Comparison of ENCODE assay signal across 8 mouse cellular contexts in the genomic region with DNA sequence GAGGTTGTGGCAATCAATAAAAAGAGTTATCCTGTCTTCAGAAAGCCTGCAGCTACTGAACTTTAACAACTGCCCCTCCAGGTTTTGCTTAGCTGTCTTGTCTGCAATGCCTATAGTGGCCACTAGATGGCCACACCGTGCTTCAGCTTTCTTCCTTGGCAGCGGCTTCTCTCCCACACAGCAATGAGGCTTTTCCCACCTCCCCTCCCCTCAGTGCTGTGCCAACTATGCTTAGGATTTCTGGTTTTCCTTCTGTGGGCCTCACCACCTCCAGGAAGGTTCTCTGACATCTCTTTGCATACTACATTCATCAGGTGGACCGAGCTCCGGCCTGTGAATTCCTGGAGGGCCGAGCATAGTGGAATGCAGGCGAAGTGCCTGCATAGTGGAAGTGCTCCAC. TPM values are rescaled to one million over a fixed set of nuclear protein-coding genes. Genes with fewer than 3 reads are reported as not detected.
DNase-seq lines count a peak whose midpoint lies in the region; ATAC-seq and TF ChIP-seq lines count a peak whose summit lies in the region.

No protein-coding gene starts in this region.

- no peak overlapping the region for H3K4me3 ChIP-seq in gastrocnemius, adult 2 months
- no peak overlapping the region for H3K4me3 ChIP-seq in forebrain, embryonic 12.5 days (replicated peaks)
- H3K4me3 ChIP-seq in hindbrain, embryonic 11.5 days (ENCODE audit: low read depth, low read length): no peak overlapping the region

- peaks cover 4% of the 10 kb centered on the region; the same call in 1 of the 2 replicates for H3K4me1 ChIP-seq in forebrain, embryonic 12.5 days
- no peaks in the 10 kb centered on the region for H3K4me1 ChIP-seq in hindbrain, embryonic 11.5 days (replicated peaks; ENCODE audit: control insufficient read depth, insufficient read depth, low read length)

- H3K27me3 ChIP-seq in forebrain, embryonic 12.5 days: peaks cover 24% of the 10 kb centered on the region
- H3K27me3 ChIP-seq in hindbrain, embryonic 11.5 days (ENCODE audit: control insufficient read depth, insufficient read depth, low read length): peaks cover 4% of the 10 kb centered on the region

- intact Hi-C loops in gastrocnemius, adult 2 months (cut with DNase I): no loop called here

- no peak overlapping the region for H3K4me2 ChIP-seq in forebrain, embryonic 12.5 days
- no peak overlapping the region for H3K4me2 ChIP-seq in hindbrain, embryonic 11.5 days (replicated peaks; ENCODE audit: low read depth, low read length)

- ATAC-seq in forebrain, embryonic 12.5 days (ENCODE audit: low FRiP score): peak; percentile 69; the same call in 1 of the 2 replicates
- peak; percentile 58; the same call in 1 of the 2 replicates for ATAC-seq in hindbrain, embryonic 11.5 days (ENCODE audit: low FRiP score)

- no peaks in the 10 kb centered on the region for H3K36me3 ChIP-seq in forebrain, embryonic 12.5 days (replicated peaks)
- H3K36me3 ChIP-seq in hindbrain, embryonic 11.5 days (ENCODE audit: control insufficient read depth, insufficient read depth, low read length): no peaks in the 10 kb centered on the region

- WGBS in forebrain, embryonic 12.5 days: 45% methylated on average over 6 of the region's 6 CpGs
- WGBS in hindbrain, embryonic 11.5 days: 46% methylated on average over 6 of the region's 6 CpGs

- TF ChIP-seq CTCF in gastrocnemius, adult 2 months (IDR thresholded peaks at IDR 0.05): peak; percentile 93

- no peaks in the 10 kb centered on the region for H3K9me3 ChIP-seq in forebrain, embryonic 12.5 days
- H3K9me3 ChIP-seq in hindbrain, embryonic 11.5 days (ENCODE audit: control insufficient read depth, low read length): no peaks in the 10 kb centered on the region

- no peak overlapping the region for H3K9ac ChIP-seq in forebrain, embryonic 12.5 days
- H3K9ac ChIP-seq in hindbrain, embryonic 11.5 days (ENCODE audit: low read depth, low read length): no peak overlapping the region

- peak; percentile 48 for DNase-seq in gastrocnemius, adult 2 months
- no peak for DNase-seq in gastrocnemius, adult 8-10 months (ENCODE audit: low spot score in 2 of 2)
- peak; percentile 69 for DNase-seq in c-Kit-negative CD71-positive TER-119-positive erythroid progenitor cells, embryonic 14.5 days (ENCODE audit: low read depth, low spot score)
- peak; percentile 83 for DNase-seq in hindbrain, embryonic 11.5 days (ENCODE audit: low spot score)
- DNase-seq in layer of hippocampus, adult 9-11 months: peak; percentile 64
- DNase-seq in lung, postnatal 25 days (ENCODE audit: low spot score): peak; percentile 45
- DNase-seq in right cerebral cortex, postnatal 10 days (ENCODE audit: low spot score in 2 of 2): peak; percentile 84 to 85

- no peak overlapping the region for H3K27ac ChIP-seq in gastrocnemius, adult 2 months
- H3K27ac ChIP-seq in forebrain, embryonic 12.5 days: no peak overlapping the region
- no peak overlapping the region for H3K27ac ChIP-seq in hindbrain, embryonic 11.5 days (ENCODE audit: low read depth, low read length)

RNA-seq across cellular contexts. Expression of gene Pdzk1ip1, which starts 13.2 kb away (rescaled TPM):
- not detected for total RNA-seq in gastrocnemius, adult 2 months (2021)
- total RNA-seq in gastrocnemius, adult 8-10 months (2022): not detected
- polyA plus RNA-seq in forebrain, embryonic 12.5 days (2016; fragmentation: Nextera tagmentation; extraction: Ambion mirVana): 8.2 and 9.7 TPM in 2 replicates
- 12.8 and 16.0 TPM in 2 replicates for polyA plus RNA-seq in hindbrain, embryonic 11.5 days (2014; fragmentation: Nextera tagmentation; extraction: Ambion mirVana)

RNA-seq across cellular contexts. Expression of gene Cyp4x1, which starts 32.4 kb away (rescaled TPM):
- total RNA-seq in gastrocnemius, adult 2 months (2021): not detected
- not detected for total RNA-seq in gastrocnemius, adult 8-10 months (2022)
- polyA plus RNA-seq in forebrain, embryonic 12.5 days (2016; fragmentation: Nextera tagmentation; extraction: Ambion mirVana): 0.83 and 1.1 TPM in 2 replicates
- polyA plus RNA-seq in hindbrain, embryonic 11.5 days (2014; fragmentation: Nextera tagmentation; extraction: Ambion mirVana): 0.75 and 0.79 TPM in 2 replicates

RNA-seq across cellular contexts. Expression of gene Tal1, which starts 45.5 kb away (rescaled TPM):
- 1 to 10 TPM in 1 of 2 experiments, under 1 TPM in 1; 0.94 to 1.7 TPM for total RNA-seq in gastrocnemius, adult 2 months (2021)
- total RNA-seq in gastrocnemius, adult 8-10 months (2022): under 1 TPM; 0.56 to 0.76 (median 0.60) TPM
- polyA plus RNA-seq in forebrain, embryonic 12.5 days (2016; fragmentation: Nextera tagmentation; extraction: Ambion mirVana): 1.6 and 2.8 TPM in 2 replicates
- polyA plus RNA-seq in hindbrain, embryonic 11.5 days (2014; fragmentation: Nextera tagmentation; extraction: Ambion mirVana): 8.6 and 10.3 TPM in 2 replicates

Comparison
In these comparisons a context has a peak if more than half of its experiments do, and no peak if none do; other contexts are left out.
1. DNase-seq: peak in gastrocnemius, adult 2 months (single experiment), c-Kit-negative CD71-positive TER-119-positive erythroid progenitor cells, embryonic 14.5 days (single experiment), hindbrain, embryonic 11.5 days (single experiment), layer of hippocampus, adult 9-11 months (single experiment), lung, postnatal 25 days (single experiment) and right cerebral cortex, postnatal 10 days (2 of 2); none in gastrocnemius, adult 8-10 months (0 of 2).